Mouse (Mus musculus): Measurements from ENCODE around the gene Il4i1.

GRCm38 (mm10) chr7:44857905-44858304, 41.7 kb downstream of the Il4i1 start:
- TF ChIP-seq EP300 (IDR thresholded peaks at IDR 0.05) (no peak), CTCF (IDR thresholded peaks at IDR 0.05) (no peak)
